Mouse (Mus musculus) induced T-regulatory cell, adult 2 months (primary cell): Measurements from ENCODE around the gene Nup214.

Source experiments
- DNase-seq: peaks from one replicate; pipeline ENCODE4 v3.0.0-alpha.2; 2012; ENCODE audit warnings: low read depth

The Nup214 gene

DNA sequence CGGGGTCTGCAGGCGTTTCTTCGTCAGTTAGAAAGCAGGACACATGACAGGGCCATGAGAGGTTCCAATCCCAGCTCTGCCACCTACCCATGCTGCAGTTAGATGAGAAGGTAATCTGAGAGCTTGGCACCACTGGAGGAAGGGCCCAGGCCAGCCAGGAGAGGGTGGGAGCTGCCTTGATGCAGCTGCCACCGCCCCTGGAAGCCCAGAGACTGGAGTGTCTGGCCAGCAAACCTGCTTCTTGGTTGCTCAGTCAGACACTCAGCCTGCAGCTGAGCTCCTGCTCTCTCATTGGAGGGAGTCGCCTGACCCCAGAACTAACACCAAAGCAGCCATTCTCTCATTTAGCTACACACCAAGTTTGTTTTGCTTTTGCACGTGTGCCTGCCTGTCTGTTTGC lies 71.1 kb downstream of the Nup214 start:
- no peak for DNase-seq

- no peak for DNase-seq
These were observed 71.8 kb downstream of the Nup214 start for GRCm38 (mm10) chr2:32046009-32046408.

GRCm38 (mm10) chr2:32047323-32047722 lies 73.1 kb downstream of the Nup214 start:
- no peak for DNase-seq

DNA sequence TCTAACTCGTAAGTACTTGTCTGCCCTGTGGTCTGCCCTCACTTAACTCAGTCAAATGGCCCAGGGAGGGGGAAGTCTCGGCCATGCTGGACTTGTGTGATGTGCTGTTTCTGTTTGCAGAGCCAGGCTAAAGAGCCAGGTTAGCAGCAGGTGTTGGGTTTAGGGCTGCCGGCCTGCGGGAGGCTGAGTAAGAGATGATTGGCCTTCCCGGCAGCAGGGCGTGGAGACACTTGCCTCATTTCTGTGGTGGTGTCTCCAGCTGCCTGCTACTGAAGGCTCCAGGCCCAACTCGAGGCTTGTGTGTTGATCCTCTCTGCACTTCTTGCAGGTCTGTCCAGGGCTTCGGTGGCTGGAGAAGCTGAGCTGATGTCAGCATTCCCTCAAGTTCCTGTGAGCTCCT lies 77.6 kb downstream of the Nup214 start:
- DNase-seq = no peak

DNA sequence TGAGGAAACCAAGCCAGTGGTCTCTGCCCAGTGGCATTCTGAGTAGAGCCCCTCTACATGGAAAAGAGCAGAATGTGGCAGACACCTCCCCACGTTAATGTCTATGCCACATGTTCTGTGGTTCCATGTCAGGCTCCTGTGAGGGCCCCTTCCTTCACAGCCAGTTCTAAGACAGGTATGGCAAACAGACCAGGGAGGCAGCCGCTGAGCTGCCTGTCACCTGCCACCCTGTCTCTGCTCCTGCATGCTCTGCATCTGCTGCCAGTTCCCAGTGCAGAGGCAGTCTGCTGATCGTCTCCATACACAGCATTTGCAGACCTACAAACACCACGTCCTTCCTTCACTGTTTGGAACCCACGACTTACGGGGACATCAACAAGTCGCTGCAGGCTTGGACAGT lies 78.2 kb downstream of the Nup214 start:
- DNase-seq = no peak

DNA sequence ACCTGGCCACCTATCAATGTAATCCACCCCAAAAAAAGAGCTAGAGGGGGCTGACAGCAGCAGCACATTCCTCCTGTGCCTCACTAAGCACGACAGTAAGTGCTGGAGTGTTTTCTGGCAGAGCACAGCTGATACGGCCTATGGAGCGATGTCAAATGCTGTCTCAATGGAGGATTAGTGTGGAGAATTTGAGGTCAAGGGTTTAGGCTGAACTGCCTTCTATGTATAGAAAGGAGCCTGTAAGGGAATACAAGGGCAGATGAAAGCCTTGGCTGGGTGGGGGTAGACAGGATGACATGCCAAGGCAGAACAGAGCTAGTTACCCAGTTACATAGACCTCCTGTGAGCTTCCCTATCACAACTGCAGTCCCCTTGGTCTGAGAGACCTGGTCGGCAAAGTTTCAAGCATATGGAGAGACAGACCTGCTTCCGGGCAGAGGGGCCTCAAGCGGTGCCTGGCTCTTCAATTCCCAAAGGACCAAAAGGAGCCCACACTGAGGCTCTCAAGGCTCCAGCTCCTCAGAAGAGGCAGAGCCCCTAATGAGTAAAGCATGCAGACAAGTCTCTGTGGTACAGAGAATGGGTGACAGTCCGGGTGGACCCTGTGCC lies 81.2 kb downstream of the Nup214 start:
- DNase-seq = no peak

DNA sequence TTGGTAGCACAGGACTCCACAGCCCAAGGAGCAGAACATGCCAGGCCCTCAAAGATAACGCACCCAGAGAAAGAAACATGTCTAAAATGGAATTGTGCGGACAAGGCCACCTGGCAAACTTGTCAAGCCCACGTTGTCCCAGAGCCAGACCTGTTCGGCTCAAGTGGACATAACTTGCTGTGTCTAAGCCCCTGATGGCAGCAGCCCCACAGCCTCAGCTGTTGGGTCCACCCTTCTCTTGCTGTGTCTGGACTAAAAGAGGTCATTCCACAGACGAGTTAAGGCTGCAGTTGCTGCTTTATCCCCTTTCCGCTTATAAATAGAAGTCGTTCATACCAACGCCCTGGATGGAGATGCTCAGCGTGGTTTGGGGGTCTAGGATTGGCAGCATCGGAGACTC lies 82.3 kb downstream of the Nup214 start:
- no peak for DNase-seq

- DNase-seq = peak; percentile 68
These were observed 83.1 kb downstream of the Nup214 start for GRCm38 (mm10) chr2:32057360-32057759.

GRCm38 (mm10) chr2:32057794-32058193 lies 83.6 kb downstream of the Nup214 start:
- no peak for DNase-seq

DNA sequence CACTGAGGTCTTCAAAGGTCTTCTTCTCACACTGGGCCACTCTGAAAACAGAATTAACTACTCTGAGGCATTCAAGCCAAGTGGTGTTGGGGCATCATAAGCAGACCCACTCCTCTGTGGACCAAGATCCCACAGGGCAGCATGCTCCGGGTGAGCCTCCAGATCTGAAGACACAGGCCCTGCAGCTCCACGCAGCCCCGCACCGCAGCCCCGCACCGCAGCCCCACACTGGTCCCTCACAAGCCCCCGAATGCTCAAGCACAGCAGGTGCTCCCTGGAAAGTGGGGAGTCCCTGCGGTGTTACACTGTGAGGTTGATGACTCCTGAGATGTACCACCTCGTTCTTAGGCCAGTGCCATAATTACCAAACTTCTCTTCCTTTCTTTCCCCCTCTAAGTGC lies 84.0 kb downstream of the Nup214 start:
- no peak for DNase-seq

- no peak for DNase-seq
These were observed 84.5 kb downstream of the Nup214 start for GRCm38 (mm10) chr2:32058716-32059115.

GRCm38 (mm10) chr2:32059613-32060012 lies 85.4 kb downstream of the Nup214 start:
- no peak for DNase-seq

GRCm38 (mm10) chr2:32060228-32060805 lies 86.1 kb downstream of the Nup214 start:
- DNase-seq = peak; percentile 46

DNA sequence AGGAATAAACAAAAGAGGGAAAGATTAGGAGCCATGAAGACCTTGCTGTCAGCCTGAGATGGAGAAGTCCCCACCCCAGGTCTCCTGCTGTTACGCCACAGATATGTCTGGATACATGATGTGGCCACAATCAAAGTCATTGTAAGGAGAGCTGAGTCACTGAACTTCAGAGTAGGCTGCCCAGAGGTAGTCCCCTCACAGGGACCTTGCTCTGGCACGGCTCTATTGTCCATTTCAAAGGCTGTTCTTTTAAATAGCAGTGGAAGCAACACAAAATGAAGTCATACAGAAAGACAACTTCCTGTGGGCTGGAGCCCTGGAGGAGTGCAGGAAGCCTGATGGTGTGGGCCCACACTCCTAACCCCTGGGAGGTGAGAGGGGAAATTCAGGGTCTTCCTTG lies 87.0 kb downstream of the Nup214 start:
- DNase-seq = peak; percentile 56

DNA sequence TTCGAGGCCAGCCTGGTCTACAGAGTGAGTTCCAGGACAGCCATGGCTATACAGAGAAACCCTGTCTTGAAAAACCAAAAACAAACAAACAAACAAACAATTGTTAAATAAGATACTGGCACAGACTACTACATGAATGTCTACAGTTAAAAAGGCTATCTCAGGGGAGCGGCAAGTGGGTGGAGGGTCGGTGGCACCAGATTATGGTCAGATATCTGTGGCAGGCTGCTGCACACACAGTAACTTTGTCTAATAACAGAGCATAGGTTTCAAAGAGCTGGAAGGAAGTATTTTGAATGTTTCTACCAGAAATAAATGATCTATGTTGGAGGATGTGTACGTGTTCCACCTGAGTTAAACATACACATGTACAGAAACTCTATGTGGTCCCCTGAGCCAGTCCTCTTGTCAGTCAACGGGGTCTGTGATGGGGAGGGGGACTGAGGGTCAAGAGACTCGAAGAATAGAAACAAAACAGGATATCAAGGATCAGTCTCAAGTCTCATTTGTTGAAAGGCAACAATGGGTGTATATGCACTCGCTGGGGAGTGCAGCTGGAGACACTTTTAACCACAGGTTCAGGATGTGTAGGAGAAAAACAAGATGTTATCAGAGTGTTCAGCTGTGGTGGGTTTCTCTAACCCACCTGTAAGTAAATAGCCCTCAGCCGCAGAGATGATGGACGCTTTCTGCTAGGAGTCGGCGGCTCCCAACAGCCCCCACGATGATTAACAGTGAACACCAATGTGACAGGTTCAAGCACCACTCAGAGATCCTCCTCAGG lies 87.7 kb downstream of the Nup214 start:
- peak; percentile 74 for DNase-seq

GRCm38 (mm10) chr2:32062626-32063410 lies 88.6 kb downstream of the Nup214 start:
- DNase-seq = peak; percentile 88

DNA sequence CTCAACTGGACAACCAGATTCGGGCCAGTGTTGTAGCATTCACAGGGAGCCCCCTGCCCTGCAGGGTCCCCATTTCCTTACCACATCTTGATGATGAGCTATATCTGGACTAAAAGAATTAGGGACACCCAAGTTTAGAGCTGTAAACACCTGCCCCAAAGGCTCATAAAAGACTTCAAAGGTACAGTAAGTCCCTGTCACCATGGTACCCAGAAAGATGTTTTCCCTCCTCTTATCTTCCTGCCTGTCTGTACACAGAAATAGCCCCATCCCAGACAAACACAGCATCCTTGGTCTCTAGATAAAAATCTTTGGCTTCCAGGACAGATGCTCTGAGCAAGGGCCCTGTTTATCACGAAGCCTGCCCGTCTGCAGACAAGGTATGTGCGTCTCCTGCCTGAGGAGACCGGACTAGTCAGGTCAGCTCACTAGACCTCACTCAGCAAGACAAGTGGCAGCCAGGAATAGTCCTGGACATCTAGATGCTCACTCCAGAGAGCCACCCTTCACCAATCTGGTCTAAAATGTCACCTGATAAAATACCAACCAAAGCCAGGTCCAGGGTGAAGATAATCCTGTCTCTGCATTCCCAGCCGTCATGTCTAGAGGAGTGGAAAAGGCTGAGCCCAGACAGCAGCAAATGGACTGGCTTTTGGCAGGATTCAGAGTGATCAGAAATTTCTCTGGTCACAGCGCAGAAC lies 89.4 kb downstream of the Nup214 start:
- no peak for DNase-seq

GRCm38 (mm10) chr2:32064913-32065312 lies 90.7 kb downstream of the Nup214 start:
- DNase-seq = no peak

DNA sequence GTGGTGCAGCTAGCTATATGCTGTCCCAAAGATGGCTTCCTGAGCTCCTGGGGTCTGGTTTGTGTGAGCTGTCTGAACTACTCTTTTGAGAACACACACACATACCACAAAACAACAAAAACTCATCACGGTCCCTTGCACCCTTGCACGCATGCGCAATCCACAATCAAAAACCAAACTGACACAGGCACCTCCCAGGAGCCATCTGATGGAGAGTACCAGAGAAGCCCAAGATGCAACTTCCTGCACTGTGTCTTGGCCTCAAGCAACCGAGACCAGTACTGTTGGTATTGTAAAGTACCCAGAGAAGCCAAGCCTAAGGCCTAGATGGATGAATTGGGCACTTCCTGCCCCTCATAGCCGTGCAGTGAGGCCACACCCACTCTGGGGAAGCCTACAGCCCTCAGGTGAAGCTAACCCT lies 91.1 kb downstream of the Nup214 start:
- DNase-seq = peak; percentile 91

DNA sequence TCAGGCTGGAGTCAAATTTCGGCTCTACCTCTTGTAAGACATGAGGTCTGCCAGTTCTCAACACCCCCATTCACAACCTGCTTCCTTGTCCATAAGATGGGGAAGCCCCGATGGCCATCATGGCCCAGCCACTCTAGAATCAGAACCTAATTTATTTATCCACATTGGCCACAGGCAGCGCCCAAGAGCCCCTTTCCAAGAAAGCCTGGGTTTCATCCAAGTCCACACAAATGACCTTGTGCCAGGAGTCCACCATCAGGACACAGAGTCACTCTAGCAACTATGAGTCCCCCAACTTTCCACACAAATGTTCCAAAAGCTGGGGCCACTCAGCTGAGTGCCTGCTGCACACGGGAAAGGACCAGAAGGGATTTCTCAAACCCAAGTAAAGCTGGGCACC lies 91.8 kb downstream of the Nup214 start:
- DNase-seq = no peak

GRCm38 (mm10) chr2:32068811-32069607 lies 94.8 kb downstream of the Nup214 start:
- DNase-seq = no peak
